Mouse (Mus musculus) ES-CJ7 (cell line): ENCODE measurements around the gene Zfyve19.

Experiments used
- DNase-seq: peaks from one replicate; pipeline ENCODE4 v3.0.0; 2011; ENCODE audit warnings: low read depth, low spot score

Gene Zfyve19

GRCm38 (mm10) chr2:119196316-119197108 is 11.9 kb upstream of the Zfyve19 start:
- no peak for DNase-seq

GRCm38 (mm10) chr2:119197493-119197892 is 10.9 kb upstream of the Zfyve19 start:
- no peak for DNase-seq

GRCm38 (mm10) chr2:119198049-119198448 is 10.4 kb upstream of the Zfyve19 start:
- DNase-seq, result no peak

GRCm38 (mm10) chr2:119198934-119199333 is 9.5 kb upstream of the Zfyve19 start:
- DNase-seq, result no peak

- DNase-seq, result no peak
Observed at GRCm38 (mm10) chr2:119202914-119203453, 5.4 kb upstream of the Zfyve19 start.

GRCm38 (mm10) chr2:119203871-119204460 is 4.5 kb upstream of the Zfyve19 start:
- no peak for DNase-seq

GRCm38 (mm10) chr2:119207961-119208343 is 465 bp upstream of the Zfyve19 start:
- no peak for DNase-seq

GRCm38 (mm10) chr2:119209176-119209507 is 725 bp downstream of the Zfyve19 start:
- DNase-seq, result peak; percentile 21

- DNase-seq, result peak; percentile 71
Observed at GRCm38 (mm10) chr2:119229775-119230704, 21.6 kb downstream of the Zfyve19 start, which contains the start of gene Ppp1r14d. Gene Ppp1r14d (minus strand): TSS chr2:119229906.

- peak; percentile 82 for DNase-seq
Observed at GRCm38 (mm10) chr2:119236682-119237209, 28.3 kb downstream of the Zfyve19 start.

- DNase-seq, result peak; percentile 63
Observed at GRCm38 (mm10) chr2:119237210-119237870, 28.9 kb downstream of the Zfyve19 start, which contains the start of gene Spint1. Gene Spint1 (plus strand): TSS chr2:119237362.

GRCm38 (mm10) chr2:119237871-119238220 is 29.4 kb downstream of the Zfyve19 start:
- DNase-seq, result peak; percentile 32

GRCm38 (mm10) chr2:119238671-119239070 is 30.3 kb downstream of the Zfyve19 start:
- no peak for DNase-seq

- DNase-seq, result peak; percentile 67
Observed at GRCm38 (mm10) chr2:119240075-119240818, 31.8 kb downstream of the Zfyve19 start.

GRCm38 (mm10) chr2:119240819-119241186 is 32.4 kb downstream of the Zfyve19 start:
- DNase-seq, result no peak

- DNase-seq, result no peak
Observed at GRCm38 (mm10) chr2:119242548-119242947, 34.1 kb downstream of the Zfyve19 start.

GRCm38 (mm10) chr2:119245246-119245645 is 36.8 kb downstream of the Zfyve19 start:
- DNase-seq, result no peak

GRCm38 (mm10) chr2:119247904-119248303 is 39.5 kb downstream of the Zfyve19 start:
- no peak for DNase-seq

GRCm38 (mm10) chr2:119249592-119250061 is 41.2 kb downstream of the Zfyve19 start:
- no peak for DNase-seq

GRCm38 (mm10) chr2:119250377-119250776 is 42.0 kb downstream of the Zfyve19 start:
- no peak for DNase-seq
